ENCODE assay signal across 8 mouse cellular contexts in genomic region chr11:59839008-59839458, GRCm38 (mm10). TPM values are rescaled to one million over a fixed set of nuclear protein-coding genes. Genes with fewer than 3 reads are reported as not detected.
DNase-seq lines count a peak whose midpoint lies in the region; ATAC-seq and TF ChIP-seq lines count a peak whose summit lies in the region.

Nt5m (plus strand) TSS chr11:59839447.

- H3K9ac ChIP-seq in forebrain, embryonic 15.5 days (replicated peaks): peak within 1 kb of the TSS; percentile 85
- H3K9ac ChIP-seq in neural tube, embryonic 14.5 days (replicated peaks; ENCODE audit: low read depth, low read length): peak within 1 kb of the TSS; percentile 87

- under 1% methylated on average over 24 of the region's 24 CpGs for WGBS in forebrain, embryonic 15.5 days
- under 1% methylated on average over 24 of the region's 24 CpGs for WGBS in neural tube, embryonic 14.5 days

- no peak for TF ChIP-seq CTCF in G1E (IDR thresholded peaks at IDR 0.05; ENCODE audit: low read depth, low read length)

- peak within 1 kb of the TSS; percentile 54 for H3K4me2 ChIP-seq in forebrain, embryonic 15.5 days (replicated peaks)
- H3K4me2 ChIP-seq in neural tube, embryonic 14.5 days (ENCODE audit: low read depth, low read length): peak within 1 kb of the TSS; percentile 57

- peak within 1 kb of the TSS; percentile 96 for H3K4me3 ChIP-seq in G1E (ENCODE audit: low read depth, low read length)
- H3K4me3 ChIP-seq in forebrain, embryonic 15.5 days: peak within 1 kb of the TSS; percentile 83
- H3K4me3 ChIP-seq in neural tube, embryonic 14.5 days (ENCODE audit: low read depth, low read length): peak within 1 kb of the TSS; percentile 79

- peaks cover 39% of the 10 kb centered on the region for H3K4me1 ChIP-seq in G1E (ENCODE audit: insufficient read depth, low read depth, low read length)
- peaks cover 23% of the 10 kb centered on the region for H3K4me1 ChIP-seq in forebrain, embryonic 15.5 days
- peaks cover 17% of the 10 kb centered on the region for H3K4me1 ChIP-seq in neural tube, embryonic 14.5 days (ENCODE audit: control insufficient read depth, insufficient read depth, low read length)

- ATAC-seq in G1E (ENCODE audit: extremely low read depth, insufficient number of reproducible peaks, low FRiP score, poor library complexity, severe bottlenecking): peak; percentile 93
- peak; percentile 97 for ATAC-seq in forebrain, embryonic 15.5 days (replicated peaks)
- peak; percentile 97 for ATAC-seq in neural tube, embryonic 14.5 days (ENCODE audit: low read depth)

- peaks cover 73% of the 10 kb centered on the region for H3K36me3 ChIP-seq in G1E (replicated peaks)
- peaks cover 28% of the 10 kb centered on the region for H3K36me3 ChIP-seq in forebrain, embryonic 15.5 days
- H3K36me3 ChIP-seq in neural tube, embryonic 14.5 days (ENCODE audit: control insufficient read depth, insufficient read depth, low read length): peaks cover 10% of the 10 kb centered on the region

- no peaks in the 10 kb centered on the region for H3K27me3 ChIP-seq in G1E (ENCODE audit: insufficient read depth, low read length)
- no peaks in the 10 kb centered on the region for H3K27me3 ChIP-seq in forebrain, embryonic 15.5 days
- no peaks in the 10 kb centered on the region for H3K27me3 ChIP-seq in neural tube, embryonic 14.5 days (ENCODE audit: control insufficient read depth, insufficient read depth, low read length)

- intact Hi-C loops in heart, postnatal 25 days (cut with DNase I): no loop called here

- peak within 1 kb of the TSS; percentile 96 for H3K27ac ChIP-seq in forebrain, embryonic 15.5 days (replicated peaks)
- peak within 1 kb of the TSS; percentile 96 for H3K27ac ChIP-seq in neural tube, embryonic 14.5 days (ENCODE audit: low read depth, low read length)

- H3K9me3 ChIP-seq in G1E (replicated peaks): no peaks in the 10 kb centered on the region
- H3K9me3 ChIP-seq in forebrain, embryonic 15.5 days: no peaks in the 10 kb centered on the region
- no peaks in the 10 kb centered on the region for H3K9me3 ChIP-seq in neural tube, embryonic 14.5 days (ENCODE audit: control insufficient read depth, low read length)

- peak; percentile 90 for DNase-seq in G1E (ENCODE audit: low spot score)
- DNase-seq in cerebellum, adult 11-12 months: peak; percentile 93
- peak; percentile 91 for DNase-seq in heart, postnatal 25 days (ENCODE audit: low spot score)
- peak; percentile 92 to 96 for DNase-seq in layer of hippocampus, adult 18-20 months (ENCODE audit: low spot score in 2 of 2)
- DNase-seq in lung, adult 18-20 months: peak; percentile 94 to 95
- peak; percentile 95 for DNase-seq in testis, postnatal 10 days (ENCODE audit: low spot score)

RNA-seq across cellular contexts. Expression of gene Nt5m, which starts in this region (rescaled TPM):
- 14.0 and 15.7 TPM in 2 replicates for total RNA-seq in G1E (2014; fragmentation: Nextera tagmentation)
- 19.3 and 20.2 TPM in 2 replicates for total RNA-seq in G1E (2017)
- polyA plus RNA-seq in G1E (2012): 11.7 and 14.0 TPM in 2 replicates
- polyA plus RNA-seq in forebrain, embryonic 15.5 days (2015; fragmentation: Nextera tagmentation; extraction: Ambion mirVana): 54.0 and 58.4 TPM in 2 replicates
- 10 to 100 TPM; 26.0 to 30.8 TPM for total RNA-seq in heart, postnatal 25 days (2021)
- total RNA-seq in layer of hippocampus, adult 18-20 months (2021): 10 to 100 TPM; 55.6 to 56.0 TPM
- polyA plus RNA-seq in neural tube, embryonic 14.5 days (2014; fragmentation: Nextera tagmentation; extraction: Ambion mirVana): 69.6 and 80.7 TPM in 2 replicates

Comparison
In these comparisons a context has a peak if more than half of its experiments do, and no peak if none do; other contexts are left out.
1. Peak in every context shown above with its lines: DNase-seq, ATAC-seq, H3K4me3 ChIP-seq and H3K27ac ChIP-seq.